Mouse (Mus musculus): ENCODE data around the gene Cnga1.

DNA sequence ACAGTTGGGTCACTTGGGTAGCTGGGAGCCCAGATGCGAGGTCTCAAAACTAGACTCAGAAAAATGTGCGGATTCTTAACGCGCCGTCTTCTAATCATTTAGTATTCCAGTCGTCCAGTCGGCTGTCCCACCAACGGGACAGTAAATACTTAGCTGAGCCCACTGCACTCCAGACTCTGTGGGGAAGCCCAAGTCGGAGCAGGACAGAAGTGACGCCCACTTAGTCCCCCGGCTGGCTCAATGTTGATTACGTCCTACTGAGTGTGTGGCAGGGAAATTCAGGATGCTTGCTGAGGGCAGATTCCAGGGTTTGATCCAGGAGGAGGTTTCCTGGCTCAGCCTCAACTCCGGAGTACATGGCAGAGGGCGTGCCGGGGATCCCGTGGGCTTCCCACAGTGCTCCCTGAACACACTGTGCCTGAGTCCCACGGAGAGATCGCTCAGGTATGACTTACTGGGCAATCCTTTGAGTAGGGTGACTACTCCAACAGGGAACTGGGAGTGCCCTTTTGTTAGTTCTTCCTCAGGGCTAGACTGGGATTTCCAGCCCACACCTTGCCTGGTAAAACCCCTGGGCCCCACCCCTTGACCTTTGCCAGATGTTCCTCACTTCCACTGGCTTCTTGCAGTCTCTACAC is 4.0 kb upstream of the Cnga1 start:
- TF ChIP-seq CTCF (IDR thresholded peaks at IDR 0.05; ENCODE audit: low read depth, low read length) (no peak), POLR2A (IDR thresholded peaks at IDR 0.05; ENCODE audit: borderline replicate concordance, low read depth, low read length) (no peak)
